Mouse (Mus musculus): ENCODE measurements around the gene Dnmt3b.
"Not testable (repeated sequence)": the region's sequence is repeated elsewhere in the genome, so short reads cannot be mapped to it uniquely, and the experiment has no call there.

Dnmt3b gene

GRCm38 (mm10) chr2:153638977-153639680 lies 10.1 kb upstream of the Dnmt3b start:
- DNase-seq (ENCODE audit: low spot score), result no peak

- no peak for DNase-seq (ENCODE audit: low spot score)
Observed at GRCm38 (mm10) chr2:153642496-153642895, 6.8 kb upstream of the Dnmt3b start.

GRCm38 (mm10) chr2:153642999-153643398 lies 6.3 kb upstream of the Dnmt3b start:
- no peak for DNase-seq (ENCODE audit: low spot score)

- DNase-seq (ENCODE audit: low spot score), result no peak
Observed at GRCm38 (mm10) chr2:153648773-153649297, 415 bp upstream of the Dnmt3b start.

- DNase-seq (ENCODE audit: low spot score), result no peak
Observed at GRCm38 (mm10) chr2:153650014-153650687, 901 bp downstream of the Dnmt3b start.

- no peak for DNase-seq (ENCODE audit: low spot score)
Observed at GRCm38 (mm10) chr2:153651681-153652080, 2.4 kb downstream of the Dnmt3b start.

- not testable (repeated sequence) for DNase-seq (ENCODE audit: low spot score)
Observed at GRCm38 (mm10) chr2:153657659-153658058, 8.4 kb downstream of the Dnmt3b start.

- DNase-seq (ENCODE audit: low spot score), result no peak
Observed at GRCm38 (mm10) chr2:153660616-153661015, 11.4 kb downstream of the Dnmt3b start.

- DNase-seq (ENCODE audit: low spot score), result no peak
Observed at GRCm38 (mm10) chr2:153665401-153665800, 16.2 kb downstream of the Dnmt3b start.

- DNase-seq (ENCODE audit: low spot score), result no peak
Observed at GRCm38 (mm10) chr2:153668754-153669376, 19.6 kb downstream of the Dnmt3b start.

GRCm38 (mm10) chr2:153670111-153670510 lies 20.9 kb downstream of the Dnmt3b start:
- DNase-seq (ENCODE audit: low spot score), result no peak

GRCm38 (mm10) chr2:153672619-153673018 lies 23.4 kb downstream of the Dnmt3b start:
- no peak for DNase-seq (ENCODE audit: low spot score)

GRCm38 (mm10) chr2:153675364-153675763 lies 26.1 kb downstream of the Dnmt3b start:
- not testable (repeated sequence) for DNase-seq (ENCODE audit: low spot score)

GRCm38 (mm10) chr2:153676944-153677343 lies 27.7 kb downstream of the Dnmt3b start:
- DNase-seq (ENCODE audit: low spot score), result no peak

- DNase-seq (ENCODE audit: low spot score), result no peak
Observed at GRCm38 (mm10) chr2:153677550-153677949, 28.3 kb downstream of the Dnmt3b start.

- DNase-seq (ENCODE audit: low spot score), result no peak
Observed at GRCm38 (mm10) chr2:153679959-153680358, 30.7 kb downstream of the Dnmt3b start.

GRCm38 (mm10) chr2:153693413-153693812 lies 44.2 kb downstream of the Dnmt3b start:
- not testable (repeated sequence) for DNase-seq (ENCODE audit: low spot score)

GRCm38 (mm10) chr2:153694462-153695085 lies 45.3 kb downstream of the Dnmt3b start:
- no peak for DNase-seq (ENCODE audit: low spot score)

GRCm38 (mm10) chr2:153696352-153696751 lies 47.1 kb downstream of the Dnmt3b start, which contains the start of gene Dnmt3c:
Gene Dnmt3c (plus strand): TSS chr2:153696652.
- DNase-seq (ENCODE audit: low spot score), result no peak

GRCm38 (mm10) chr2:153703389-153703788 lies 54.1 kb downstream of the Dnmt3b start:
- no peak for DNase-seq (ENCODE audit: low spot score)

- DNase-seq (ENCODE audit: low spot score), result peak; percentile 12
Observed at GRCm38 (mm10) chr2:153710701-153711330, 61.6 kb downstream of the Dnmt3b start.

GRCm38 (mm10) chr2:153712646-153713091 lies 63.4 kb downstream of the Dnmt3b start:
- no peak for DNase-seq (ENCODE audit: low spot score)

Data from ovary, adult 18-20 months (tissue).